Mouse (Mus musculus): ENCODE results near the gene Sowaha. TPM values are rescaled to one million over a fixed set of nuclear protein-coding genes. Genes with fewer than 3 reads are reported as not detected.
A peak's percentile ranks its signal among the peaks of the same experiment; 100 is the strongest.

The Sowaha gene
- total RNA-seq, 1 experiment from 2014 or later = 0.30 TPM

DNA sequence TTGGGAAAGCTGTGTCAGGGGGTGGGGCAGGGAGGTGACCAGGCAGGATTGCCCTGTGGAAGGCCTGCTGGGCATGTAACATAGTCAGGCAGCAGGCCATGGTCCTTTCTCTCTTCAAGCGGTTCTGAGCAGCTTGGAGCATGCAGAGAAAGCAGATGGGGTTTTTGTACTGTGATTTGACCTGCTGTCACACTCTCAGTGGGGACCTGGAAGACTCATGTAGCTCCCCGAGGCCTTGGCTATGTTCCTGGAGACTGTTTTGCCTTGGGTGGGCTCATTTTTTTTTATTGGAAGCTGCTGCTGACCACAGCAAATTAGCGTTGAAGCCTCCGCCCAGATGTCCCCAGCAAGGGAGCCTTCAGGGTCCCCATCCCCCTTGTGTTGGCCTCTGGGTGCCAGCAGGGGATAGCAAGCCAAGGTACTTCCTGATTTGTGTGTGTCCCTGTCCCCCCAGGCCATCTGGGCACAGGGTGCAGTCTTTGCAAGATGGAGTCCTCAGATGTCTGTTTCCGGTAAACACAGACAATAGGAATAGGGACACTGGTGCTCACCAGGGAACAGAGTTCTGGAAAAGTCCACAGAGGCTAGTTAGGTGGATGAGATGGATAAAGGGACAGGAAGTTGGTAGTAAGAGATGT lies 25.1 kb upstream of the Sowaha start:
- DNase-seq = no peak

DNA sequence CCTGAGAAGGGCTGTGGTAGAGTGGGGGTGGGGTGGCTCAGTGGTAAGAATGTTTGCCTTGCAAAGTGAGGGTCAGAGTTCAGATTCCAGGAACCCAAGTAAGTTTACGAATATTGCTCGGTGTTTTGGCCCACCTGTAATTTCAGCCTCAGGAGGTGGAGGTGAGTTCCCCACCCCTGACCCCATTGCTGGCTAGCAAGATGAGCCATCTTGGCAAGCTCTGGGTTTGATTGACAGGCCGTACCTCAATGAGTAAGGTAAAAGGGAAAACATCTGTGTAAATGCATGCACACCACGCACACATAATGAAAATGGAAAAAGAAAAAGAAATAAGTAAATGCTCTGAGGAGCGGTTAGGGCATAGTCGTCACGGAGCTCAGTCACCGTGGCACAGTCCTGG lies 24.3 kb upstream of the Sowaha start:
- no peak for DNase-seq

- DNase-seq = no peak
Measured at GRCm38 (mm10) chr11:53503738-53504137, 23.7 kb upstream of the Sowaha start.

DNA sequence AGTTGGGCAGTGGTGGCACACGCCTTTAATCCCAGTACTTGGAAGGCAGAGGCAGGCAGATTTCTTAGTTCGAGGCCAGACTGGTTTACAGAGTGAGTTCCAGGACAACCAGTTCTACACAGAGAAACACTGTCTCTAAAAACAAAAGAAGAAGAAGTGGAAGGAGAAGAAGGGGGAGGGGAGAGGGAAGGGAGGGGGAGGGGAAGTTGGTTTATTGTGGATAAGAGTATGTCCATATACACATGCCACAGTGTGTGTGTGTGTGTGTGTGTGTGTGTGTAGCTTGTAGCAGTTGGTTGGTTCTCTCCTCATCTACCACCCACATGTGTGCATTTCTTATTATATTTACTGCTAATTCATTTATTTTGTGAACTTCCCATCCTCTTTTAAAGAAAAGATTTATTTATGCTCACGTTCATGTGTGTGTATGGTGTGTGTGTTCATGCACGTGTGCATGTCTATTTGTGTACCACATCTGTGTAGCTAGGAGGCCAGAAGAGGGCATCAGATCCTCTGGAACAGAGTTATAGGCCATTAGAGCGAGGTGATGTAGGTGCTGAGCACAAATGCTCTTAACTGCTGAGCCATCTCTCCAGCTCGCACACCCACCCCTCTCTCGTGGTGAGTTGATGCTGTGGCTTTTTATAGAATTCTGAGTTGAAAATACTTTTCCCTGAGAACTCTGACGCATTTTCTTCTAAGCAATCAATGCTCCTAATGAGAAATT lies 22.1 kb upstream of the Sowaha start:
- no peak for DNase-seq

DNA sequence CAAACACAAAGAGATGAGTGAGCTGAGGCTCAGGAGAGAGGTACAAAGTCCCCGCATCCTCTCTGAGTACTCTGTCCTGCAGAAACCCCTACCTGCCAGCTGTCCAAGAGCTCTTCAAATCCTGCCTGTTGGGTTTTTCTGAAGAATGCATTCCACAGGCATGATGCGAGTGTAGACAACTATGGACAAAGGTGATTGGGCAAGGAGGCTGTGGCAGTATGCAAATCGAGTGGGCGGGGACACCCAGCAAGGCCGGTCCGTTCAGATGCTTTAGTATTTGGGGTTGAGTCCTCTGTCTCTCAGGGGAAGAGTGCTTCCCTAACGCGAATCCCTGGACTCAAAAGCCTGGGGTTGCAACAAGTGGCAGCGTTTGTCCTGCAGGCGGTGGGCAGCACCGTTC lies 20.5 kb upstream of the Sowaha start:
- no peak for DNase-seq

DNA sequence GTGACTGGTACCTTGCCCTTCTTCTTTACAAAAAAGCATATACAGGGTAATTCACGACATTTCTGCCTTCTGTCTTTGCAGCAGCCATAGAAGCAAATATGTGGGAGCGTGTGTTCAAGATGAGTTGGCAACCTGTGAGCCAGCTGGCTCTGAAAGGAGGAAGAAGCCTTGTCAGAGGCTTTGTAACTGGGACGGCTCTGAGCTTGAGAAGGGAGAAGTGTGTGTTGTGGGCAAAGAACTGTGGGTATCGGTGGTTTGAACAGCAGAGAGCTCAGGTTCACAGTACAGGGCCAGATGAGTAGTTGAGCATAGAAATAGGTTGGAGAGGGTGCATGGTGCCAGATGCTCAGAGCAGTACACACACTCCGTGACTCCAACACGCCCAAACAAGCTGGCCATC lies 16.9 kb upstream of the Sowaha start:
- no peak for DNase-seq

GRCm38 (mm10) chr11:53495417-53495816 lies 15.3 kb upstream of the Sowaha start:
- no peak for DNase-seq

GRCm38 (mm10) chr11:53493243-53493955 lies 13.3 kb upstream of the Sowaha start:
- DNase-seq = no peak

DNA sequence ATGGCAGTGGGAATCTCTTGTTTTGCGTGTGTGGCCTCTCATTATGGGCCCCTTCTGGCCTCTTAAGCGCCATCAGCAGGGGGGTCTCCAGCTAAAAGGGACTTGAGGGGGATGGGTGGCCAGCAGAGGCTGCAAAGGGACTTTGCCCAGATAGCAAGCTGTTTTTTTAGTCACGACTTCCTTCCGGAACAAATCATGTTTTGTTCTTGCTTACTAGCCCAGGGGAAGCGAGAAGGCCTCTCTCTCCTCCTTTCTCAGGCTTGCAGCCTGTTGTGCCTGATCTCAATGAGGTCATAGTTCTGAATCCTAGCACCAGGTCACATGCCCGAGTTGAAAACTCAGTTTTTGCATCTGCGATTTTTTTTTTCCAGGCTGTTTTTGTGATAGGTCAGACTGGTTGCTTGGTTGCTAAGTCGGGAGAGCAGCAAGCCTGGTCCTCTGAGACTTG lies 11.9 kb upstream of the Sowaha start:
- DNase-seq = no peak

GRCm38 (mm10) chr11:53489421-53489820 lies 9.3 kb upstream of the Sowaha start:
- no peak for DNase-seq

GRCm38 (mm10) chr11:53489007-53489406 lies 8.9 kb upstream of the Sowaha start:
- DNase-seq = no peak

DNA sequence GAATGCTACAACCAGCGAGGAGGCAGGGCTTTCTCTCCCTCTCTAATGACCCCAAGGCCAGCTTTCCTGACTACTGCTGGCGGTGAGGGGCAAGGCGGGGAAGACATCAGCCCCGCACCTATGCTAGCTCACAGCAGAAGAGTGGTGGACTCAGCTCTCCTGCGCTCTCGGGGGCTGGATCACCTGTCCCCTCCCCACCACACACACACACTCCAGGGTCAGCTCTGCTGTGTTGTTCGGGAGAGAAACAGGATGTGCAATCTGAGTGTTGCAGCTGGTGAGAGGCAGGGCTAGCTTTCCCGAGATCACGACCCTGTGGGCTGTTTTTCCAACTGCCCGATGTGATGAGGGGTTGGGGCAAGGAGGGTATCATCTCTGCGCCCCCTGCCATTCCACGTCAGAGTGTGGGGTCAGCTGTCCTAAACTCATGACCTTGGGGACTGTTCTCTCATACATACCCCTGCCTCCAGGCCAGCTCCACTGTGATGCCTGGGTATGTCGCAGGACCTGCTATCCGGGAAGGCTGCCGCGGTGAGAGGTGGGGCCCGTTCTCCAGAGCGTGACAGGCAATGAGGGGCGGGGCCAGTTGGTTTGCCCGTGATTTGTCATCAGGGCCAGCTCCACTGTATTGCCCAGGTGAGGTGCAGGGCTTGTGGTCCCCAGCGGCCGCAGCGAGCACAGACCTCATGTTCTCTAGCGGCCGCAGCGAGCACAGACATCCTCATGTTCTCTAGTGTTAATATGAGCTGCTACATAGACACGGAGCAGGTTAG lies 6.9 kb upstream of the Sowaha start:
- peak; percentile 38 for DNase-seq

DNA sequence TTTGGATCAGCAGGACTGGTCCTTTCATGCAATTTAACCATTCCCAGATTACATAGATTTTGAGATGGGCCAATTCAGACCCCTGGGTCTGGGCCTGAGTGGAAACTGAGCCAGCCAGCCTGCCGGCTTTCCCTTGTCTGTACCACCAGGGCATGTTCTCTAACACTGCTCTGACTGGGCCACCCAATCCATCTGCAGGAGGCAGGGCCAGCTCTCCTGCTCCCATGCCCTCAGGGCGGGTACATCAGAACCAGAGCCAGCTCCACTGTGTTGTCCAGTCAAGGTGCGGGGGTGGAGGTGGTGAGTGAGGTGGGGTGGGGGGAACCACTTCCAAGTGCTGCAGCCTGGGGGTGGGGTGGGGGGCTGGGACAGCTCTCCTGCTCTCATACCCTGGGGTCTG lies 6.3 kb upstream of the Sowaha start:
- no peak for DNase-seq

- DNase-seq = no peak
Measured at GRCm38 (mm10) chr11:53485719-53486118, 5.6 kb upstream of the Sowaha start.

- no peak for DNase-seq
Measured at GRCm38 (mm10) chr11:53483159-53483891, 3.3 kb upstream of the Sowaha start.

DNA sequence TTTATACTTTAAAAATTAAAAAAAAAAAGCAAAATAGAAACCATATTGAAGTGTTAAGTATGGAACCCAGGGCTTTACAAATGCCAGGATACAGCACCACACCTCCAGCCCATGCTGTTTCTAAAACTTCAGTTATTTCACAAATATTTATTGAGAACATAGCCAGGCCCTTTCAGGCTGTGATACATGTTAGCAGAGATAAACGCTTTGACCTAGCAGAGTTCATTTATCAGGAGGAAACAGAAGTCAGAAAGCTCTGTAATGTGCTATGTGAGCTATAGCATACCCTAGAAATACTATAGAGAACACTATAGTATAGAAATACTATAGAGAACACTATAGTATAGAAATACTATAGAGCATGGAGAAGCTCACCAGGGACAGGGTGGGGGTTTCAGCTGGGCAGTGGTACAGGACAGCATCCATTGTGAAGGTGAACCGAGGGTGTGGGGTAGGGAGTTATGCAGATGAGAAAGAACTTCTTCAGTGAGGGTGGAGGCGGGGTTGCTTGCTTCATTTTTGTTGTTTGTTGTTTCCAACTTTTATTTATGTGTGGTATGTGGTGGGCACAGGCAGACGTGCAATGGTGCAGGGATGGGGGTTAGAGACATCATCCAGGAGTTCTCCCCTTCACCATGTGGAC lies 1.1 kb upstream of the Sowaha start:
- no peak for DNase-seq

DNA sequence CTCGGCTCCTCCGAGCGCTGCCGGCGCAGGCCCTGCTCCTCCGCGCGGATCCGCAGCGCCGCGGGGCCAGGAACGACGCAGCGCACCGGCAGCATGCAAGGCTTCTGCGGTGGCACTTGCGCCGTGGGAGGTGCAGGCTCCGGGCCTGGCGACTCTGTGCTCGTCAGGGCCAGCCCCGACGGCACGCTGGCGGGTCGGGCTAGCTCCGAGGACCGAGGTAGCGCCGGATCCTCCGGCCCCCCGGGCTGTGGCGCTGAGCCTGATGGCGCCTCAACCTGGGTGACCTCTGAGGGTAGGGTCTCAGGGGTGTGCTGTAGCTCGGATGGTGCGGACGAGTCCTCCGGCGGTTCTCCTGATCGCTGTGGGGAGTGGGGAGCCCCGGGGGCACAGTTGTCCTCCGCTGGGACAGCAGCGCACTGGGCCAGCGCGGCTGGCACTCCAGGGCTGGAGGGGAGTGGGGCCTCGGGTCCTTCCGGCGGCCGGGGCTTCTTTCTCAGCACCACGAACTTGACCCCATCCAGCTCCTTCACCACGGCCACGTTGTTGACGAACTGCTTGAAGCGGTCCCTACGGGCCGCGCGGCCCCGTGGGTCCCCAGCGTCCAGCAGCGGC lies 797 bp downstream of the Sowaha start:
- peak; percentile 26 for DNase-seq

GRCm38 (mm10) chr11:53478383-53479170 lies 1.5 kb downstream of the Sowaha start:
- peak; percentile 24 for DNase-seq

- DNase-seq = no peak
Measured at GRCm38 (mm10) chr11:53477833-53478232, 2.2 kb downstream of the Sowaha start.

- no peak for DNase-seq
Measured at GRCm38 (mm10) chr11:53475620-53476019, 4.5 kb downstream of the Sowaha start.
